Mouse (Mus musculus): ENCODE data around the gene Stk40.

GRCm38 (mm10) chr4:126090848-126091124, 13.0 kb upstream of the Stk40 start:
- TF ChIP-seq CTCF (IDR thresholded peaks at IDR 0.05; ENCODE audit: control insufficient read depth, insufficient read depth, low read length): no peak
- TF ChIP-seq POLR2A (IDR thresholded peaks at IDR 0.05; ENCODE audit: borderline replicate concordance, control insufficient read depth, low read depth, low read length): no peak
